Mouse (Mus musculus) hindlimb bud, embryonic 11.5 days (tissue): ENCODE results near the gene Plekhm3.

Experiments used
- DNase-seq: peaks from one replicate; pipeline ENCODE4 v3.0.0-alpha.2; 2012; ENCODE audit warnings: low read depth, low spot score; ENCODE audit errors: extremely low spot score

Plekhm3 gene

GRCm38 (mm10) chr1:64787701-64788515, 168.7 kb downstream of the Plekhm3 start:
- no peak for DNase-seq

GRCm38 (mm10) chr1:64779863-64780262, 176.8 kb downstream of the Plekhm3 start:
- DNase-seq = no peak

DNA sequence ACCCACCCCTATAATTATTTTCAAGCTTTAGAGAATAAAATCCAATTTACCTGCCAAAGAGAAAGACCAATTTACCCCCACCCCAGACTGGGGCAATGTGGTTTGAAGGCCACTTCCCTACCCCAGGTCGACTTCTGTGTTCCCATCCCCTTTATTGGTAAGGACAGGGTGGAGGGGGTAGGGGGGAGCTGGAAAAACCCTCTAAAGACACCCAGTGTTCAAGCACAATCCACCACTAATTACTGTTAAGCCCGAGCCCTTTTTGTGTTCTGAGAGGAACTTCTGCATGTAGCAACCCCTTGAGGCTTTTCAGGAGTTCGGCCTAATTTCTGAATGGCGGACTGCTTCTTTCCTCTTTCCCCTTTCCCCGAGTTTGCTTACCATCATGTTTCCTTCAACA, 177.2 kb downstream of the Plekhm3 start:
- no peak for DNase-seq

GRCm38 (mm10) chr1:64773305-64773704, 183.3 kb downstream of the Plekhm3 start:
- DNase-seq = no peak

GRCm38 (mm10) chr1:64770169-64770568, 186.5 kb downstream of the Plekhm3 start:
- no peak for DNase-seq

DNA sequence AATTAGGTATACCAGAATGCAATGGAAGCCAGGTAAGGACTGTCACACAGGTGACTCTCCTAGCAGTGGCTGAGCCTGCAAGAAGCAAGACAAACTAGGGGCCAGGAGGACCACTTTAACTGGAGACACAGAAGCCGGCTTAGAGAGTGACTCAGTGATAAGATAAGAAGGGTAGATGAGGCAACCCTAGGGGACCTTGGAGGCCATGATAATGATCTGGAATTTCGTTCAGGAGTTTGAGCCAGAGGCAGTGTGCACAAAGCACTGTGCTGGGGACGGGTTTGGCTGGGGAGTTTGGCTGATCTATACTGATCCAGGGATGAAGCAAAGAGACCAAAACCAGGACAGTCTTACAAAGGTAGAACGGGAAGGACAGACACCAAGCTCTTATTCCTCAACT, 195.0 kb downstream of the Plekhm3 start:
- DNase-seq = no peak

DNA sequence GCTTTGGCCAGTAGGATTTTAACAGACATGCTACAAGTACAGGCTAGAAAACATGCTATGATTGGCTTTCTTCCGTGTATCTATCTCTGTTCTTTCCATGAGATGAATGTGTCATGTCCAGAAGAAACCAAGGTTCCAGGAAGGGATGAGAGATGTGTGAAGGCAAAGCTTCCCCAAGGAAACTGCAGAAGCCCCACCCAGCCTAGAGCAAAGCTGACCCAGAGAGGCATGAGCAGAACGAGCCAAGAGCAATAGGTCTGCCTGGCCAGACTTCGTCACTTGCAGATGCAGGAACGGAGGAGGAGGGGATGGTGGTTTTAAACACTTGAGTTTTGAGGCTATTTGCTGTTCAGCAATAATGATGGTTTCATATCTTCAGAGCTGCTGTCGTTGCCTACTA, 198.9 kb downstream of the Plekhm3 start:
- DNase-seq = no peak

DNA sequence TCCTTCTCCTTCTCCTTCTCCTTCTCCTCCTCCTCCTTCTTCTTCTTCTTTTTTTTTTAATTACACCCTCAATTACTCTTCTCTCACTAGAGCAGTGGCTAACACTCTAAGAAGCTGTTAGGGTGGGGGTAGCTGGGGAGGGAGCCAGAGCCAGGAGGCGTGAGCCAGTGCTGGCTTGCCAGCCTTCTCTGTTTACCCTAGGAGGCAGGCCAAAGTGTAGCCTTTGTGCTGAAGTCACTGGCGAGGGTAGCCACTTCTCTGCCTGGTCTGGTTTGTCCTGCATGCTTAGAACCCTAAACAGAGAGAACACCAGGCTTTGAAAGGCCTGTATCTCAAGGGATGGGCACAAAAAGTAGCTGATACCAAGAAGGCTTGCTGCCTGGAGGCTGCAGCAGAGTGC, 199.4 kb downstream of the Plekhm3 start:
- DNase-seq = no peak

DNA sequence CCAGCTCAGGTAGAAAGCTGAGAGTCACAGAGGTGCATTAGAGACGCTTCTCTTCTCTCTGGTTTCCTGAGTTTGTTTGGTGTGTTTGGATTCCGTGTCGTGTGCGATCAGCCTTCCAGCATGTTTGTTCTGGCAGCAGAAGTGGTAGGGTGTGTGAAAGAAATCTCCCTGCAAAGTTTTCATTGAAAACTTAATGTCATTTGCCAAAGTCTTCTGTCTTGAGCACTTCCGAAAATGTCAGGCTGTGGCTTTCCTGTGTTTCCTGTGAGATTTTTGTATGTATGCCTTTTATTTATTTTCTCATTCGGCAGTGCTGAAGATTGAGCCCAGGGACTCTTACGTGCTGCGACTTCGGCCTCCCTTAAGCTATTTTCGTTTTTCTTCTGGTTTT, 200.0 kb downstream of the Plekhm3 start:
- DNase-seq = no peak

DNA sequence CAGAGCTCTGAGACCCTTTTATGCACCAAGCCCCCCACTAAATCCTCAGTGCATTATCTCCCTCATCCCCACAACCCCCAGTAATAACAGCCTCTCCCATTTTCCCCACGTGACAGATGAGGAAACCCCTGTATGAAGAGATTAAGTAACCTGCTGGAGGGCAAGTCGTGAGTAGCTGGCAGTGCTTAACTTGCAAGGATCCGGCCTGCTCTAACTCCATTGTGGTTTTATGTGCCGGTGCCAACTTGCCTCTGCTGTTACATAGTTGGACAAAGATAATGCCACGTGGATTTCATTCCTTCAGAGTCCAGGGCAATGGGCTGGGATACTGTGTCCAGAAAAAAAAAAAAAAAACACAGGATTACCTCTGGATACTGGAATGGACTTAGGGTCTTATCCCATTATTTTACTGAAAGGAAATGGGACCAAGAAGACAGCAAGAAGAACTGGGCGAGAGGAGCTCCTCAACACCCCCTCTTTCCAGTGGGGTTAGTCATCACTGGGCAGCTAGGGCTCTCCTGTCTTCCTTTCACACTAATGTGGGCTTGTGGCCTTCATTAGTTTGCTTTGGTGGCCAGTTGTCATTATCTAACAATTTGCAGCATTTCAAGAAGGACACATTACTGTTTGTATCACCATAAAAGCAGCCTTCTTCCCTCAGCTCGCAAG, 200.5 kb downstream of the Plekhm3 start:
- DNase-seq = no peak

DNA sequence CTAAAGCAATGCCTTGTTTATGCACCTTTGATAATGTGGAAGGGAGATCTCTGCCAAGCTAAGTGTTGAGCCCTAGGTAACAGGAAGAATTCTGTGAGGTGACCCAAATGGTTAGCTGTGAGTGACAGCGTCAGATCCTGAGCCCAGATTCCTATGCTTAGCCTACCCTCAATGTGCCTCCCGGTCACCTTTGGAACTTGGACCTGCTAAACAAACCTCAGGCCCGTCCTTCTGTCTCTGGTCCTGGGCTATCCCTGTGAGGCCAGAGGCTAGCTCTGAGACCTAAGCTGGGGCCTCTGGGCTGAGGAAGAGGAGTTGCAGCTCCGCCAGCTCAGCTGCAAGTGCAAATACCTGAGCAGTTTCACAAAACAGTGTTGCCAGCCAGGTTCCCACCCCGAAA, 202.0 kb downstream of the Plekhm3 start:
- DNase-seq = no peak

DNA sequence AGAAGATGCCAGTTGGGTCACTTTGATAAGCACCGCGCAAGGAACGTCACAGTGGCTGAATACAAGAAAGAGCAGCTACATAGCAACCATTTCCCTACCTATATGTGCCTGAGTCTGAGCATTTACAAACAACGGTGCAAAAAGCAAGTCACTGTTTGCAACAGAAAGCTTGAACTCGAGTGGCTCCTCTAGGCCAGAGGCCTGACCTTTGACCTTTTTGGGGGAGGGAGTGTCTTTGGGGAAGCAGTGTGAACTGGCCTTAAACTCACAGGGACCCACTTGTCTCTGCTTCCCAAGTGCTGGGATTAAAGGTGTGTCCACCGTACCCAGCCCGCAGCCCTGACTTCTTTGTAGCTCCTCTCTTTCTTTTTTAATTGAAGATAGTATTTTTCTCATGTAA, 203.0 kb downstream of the Plekhm3 start:
- no peak for DNase-seq

DNA sequence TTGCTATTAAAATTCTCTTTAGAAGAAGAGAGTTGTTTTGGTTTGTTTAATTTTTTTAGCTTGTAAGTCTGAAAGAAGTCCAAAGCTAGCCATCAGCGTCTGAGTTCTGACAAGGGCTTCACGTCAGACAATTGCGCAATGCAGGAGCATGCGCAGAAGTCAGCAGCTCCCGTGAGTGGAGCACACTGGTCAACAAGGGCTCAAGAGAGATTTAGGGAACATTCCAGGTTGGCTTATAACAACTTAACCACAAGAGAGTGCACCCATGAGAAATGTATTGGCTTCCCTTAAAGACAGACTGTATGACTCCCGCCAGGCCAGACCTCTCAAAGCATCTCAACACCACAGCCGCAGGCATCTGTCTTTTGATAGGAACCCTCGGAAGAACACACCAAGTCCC, 203.5 kb downstream of the Plekhm3 start:
- DNase-seq = no peak

DNA sequence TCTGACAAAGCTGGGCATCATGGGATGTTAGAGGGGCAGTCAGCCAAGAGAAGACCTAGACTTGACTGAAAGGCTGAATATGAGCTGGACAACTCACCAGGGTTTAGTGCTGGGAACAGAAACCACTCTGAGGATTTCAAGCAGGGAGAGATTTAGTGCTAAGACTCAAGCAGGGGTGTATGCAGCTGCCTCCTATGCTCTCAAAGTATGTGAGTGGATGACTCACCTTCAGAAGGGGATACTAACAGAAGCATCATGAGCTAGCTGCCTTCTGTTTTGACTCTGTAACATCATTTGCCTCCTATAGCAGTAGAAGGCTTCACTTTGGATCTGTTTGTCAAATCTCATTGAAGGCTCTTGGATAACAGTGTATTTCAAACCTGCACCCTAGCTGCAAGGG, 212.0 kb downstream of the Plekhm3 start:
- no peak for DNase-seq

GRCm38 (mm10) chr1:64742741-64743408, 213.7 kb downstream of the Plekhm3 start:
- DNase-seq = no peak

- no peak for DNase-seq
Observed at GRCm38 (mm10) chr1:64738661-64739082, 218.0 kb downstream of the Plekhm3 start.

DNA sequence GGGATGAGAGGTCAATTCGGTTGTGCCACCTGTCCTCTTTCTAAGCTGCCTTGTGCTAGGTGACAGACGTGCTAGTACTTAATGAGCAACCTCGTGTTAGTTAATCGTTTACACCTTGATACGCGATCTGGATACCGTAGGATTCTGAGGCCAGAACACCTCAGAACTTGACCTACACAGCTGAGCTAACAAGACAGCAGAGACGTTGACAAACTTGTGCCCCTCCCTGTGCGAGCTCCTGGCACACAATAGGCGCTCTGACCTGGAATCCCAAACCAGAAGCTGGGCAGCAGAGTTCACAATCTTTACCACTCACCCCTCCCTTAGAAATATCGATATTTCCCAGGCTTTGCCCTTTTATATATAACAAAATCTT, 218.5 kb downstream of the Plekhm3 start:
- no peak for DNase-seq

- peak; percentile 58 for DNase-seq
Observed at GRCm38 (mm10) chr1:64737502-64738179, 219.0 kb downstream of the Plekhm3 start, which contains the start of gene Fzd5. TSS of gene Fzd5 (minus strand) at chr1:64737751.

- DNase-seq = no peak
Observed at GRCm38 (mm10) chr1:64736681-64737501, 219.7 kb downstream of the Plekhm3 start.
